Mouse (Mus musculus) thymus, postnatal 25 days (tissue): ENCODE measurements around the gene Ostm1.

Experiments used
- DNase-seq: peaks from one replicate; pipeline ENCODE4 v3.0.0; 2022

Gene Ostm1

DNA sequence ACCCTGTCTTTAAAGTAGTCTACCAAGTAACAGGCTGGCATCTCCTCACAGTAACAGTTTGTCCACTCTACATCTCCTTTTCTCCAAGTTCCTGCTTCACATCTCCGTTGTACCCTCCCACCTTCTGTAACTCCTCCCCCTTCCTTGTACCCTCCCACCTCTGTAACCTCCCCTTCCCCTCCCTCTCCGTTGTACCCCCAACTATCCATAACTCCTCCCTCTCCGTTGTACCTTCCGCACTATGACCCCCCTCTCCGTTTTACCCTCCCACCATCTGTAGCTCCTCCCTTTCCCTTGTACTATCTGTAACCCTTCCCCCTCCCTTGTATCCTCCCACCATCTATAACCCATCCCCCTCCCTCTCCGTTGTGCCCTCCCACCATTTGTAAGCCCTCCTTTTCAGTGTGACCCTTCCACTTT lies 97.0 kb downstream of the Ostm1 start:
- no peak for DNase-seq

DNA sequence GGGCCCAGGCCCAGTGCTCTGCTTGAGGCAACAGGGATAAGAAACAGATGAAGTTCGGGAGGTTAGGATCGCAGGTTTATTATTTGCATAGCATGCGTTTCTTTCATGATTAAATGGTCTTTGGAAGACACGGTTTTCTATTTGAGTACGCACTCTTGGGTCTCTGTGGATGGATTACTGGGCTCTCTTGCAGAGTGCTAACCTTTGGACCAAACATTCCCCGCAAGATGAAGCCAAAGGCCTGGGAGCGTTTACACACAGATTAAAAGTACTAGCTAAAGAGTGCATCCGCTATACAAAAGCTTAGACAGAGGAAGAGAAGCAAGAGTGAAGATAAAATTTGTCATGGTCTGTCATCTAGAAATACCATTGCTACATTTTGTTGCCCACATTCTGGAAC lies 98.8 kb downstream of the Ostm1 start:
- no peak for DNase-seq

DNA sequence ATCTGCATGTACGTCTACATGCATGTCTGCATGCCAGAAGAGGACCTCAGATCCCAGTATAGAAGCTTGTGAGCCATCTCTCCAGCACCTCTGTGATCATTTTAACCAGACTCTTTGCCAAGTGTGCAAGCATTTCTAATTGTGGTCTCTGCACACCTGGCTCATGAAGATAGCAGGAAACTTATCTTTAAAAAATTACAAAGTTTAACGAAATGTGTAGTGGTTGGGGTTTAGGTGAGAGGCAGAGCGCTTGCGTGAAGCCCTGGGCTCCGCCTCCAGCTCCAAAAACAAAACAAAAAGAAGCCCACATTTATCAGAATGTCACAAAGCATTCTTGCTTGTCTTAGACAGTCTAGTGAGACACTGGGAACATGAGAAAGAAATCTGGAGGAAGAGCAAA lies 104.3 kb downstream of the Ostm1 start:
- no peak for DNase-seq

DNA sequence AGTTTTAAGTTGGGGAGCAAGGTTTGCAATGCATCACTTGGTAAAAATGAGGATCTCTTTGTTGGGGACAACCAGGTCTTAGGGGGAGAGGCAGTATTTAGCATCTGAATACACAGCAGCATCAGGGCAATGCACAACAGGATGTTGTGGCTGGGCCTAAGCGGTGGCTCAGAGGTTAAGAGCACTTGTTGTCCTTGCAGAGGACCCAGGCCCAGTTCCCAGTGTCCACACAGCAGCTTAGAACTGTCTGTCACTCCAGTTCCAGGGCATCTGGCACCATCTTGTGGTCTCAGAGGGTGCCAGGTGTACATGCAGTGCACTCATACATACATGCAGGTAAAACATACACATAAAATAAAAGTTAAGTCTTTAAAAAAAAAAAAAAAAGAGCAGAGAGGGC lies 106.1 kb downstream of the Ostm1 start:
- DNase-seq: no peak

DNA sequence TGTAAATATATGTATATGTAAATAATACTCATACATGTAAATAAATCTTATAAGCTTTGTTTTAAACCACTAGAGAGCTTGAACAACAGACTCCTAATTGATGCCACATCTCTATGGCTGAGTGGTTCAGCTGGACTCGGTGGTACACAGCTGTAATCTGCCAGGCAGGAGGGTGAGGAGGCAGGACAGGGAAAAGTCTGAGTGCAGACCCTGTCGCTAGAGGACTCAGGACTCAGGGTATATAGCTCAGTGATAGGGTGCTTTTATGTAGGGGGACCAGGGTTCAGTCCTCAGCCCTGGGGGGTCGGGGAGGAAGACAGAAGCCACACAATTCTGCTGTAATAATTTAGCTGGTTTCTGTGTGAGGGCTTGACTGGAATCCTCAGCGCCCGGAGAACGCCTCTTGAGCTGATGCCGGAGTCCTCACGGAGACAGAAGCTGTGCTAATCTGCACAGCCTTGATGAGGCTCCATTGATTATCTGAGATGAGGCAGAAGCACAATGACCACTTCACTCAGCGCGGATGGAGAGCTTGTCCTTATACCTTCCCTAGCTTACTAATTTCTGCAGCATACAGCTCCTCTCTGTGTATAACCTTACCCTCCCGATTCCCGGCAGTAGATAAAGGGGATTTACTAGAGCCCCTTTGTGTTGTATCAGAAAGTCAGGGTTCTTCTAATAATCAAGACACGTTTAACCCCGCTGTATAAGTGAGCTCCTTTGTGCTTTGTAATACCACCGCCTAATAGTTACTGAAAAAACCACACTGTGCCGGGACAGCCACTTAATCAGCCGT lies 106.8 kb downstream of the Ostm1 start:
- no peak for DNase-seq

DNA sequence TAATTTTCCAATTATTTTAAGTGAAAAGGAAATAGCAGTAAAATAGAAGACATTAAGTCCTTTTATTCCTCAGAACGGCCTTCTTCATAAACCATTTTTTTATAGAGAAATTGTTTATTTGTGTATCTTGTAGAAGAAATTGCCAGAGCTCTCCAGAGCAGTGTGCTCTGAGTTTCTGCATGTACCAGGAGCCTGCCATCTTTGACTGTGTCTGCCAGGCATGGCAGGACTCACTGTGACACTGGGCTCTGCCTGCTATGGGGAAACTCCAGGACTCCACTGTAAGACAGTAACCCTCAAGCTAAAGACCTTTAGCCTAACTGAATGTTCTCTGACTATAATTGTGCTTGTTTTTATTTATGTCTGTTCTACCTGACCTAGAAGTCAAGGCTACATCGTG lies 107.4 kb downstream of the Ostm1 start:
- no peak for DNase-seq

DNA sequence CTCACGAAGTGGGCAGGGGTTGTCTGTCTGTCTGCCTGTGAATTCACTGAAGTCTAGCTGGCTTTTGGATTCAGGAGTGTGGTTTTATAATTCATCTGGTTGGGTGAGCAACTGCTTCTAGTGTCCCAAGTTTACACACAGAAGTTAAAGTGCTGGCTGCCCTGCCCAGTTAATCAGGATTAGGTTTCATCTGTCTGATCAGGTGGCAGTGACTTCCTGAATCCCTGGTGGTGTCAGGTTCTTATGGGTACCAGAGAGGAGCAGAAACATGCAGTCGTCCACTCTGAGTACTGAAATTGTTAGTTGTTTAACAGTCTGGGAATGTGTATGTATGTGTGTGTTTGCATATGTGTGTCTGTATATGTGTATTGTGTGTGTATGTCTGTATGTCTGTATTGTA lies 108.5 kb downstream of the Ostm1 start:
- DNase-seq: no peak

DNA sequence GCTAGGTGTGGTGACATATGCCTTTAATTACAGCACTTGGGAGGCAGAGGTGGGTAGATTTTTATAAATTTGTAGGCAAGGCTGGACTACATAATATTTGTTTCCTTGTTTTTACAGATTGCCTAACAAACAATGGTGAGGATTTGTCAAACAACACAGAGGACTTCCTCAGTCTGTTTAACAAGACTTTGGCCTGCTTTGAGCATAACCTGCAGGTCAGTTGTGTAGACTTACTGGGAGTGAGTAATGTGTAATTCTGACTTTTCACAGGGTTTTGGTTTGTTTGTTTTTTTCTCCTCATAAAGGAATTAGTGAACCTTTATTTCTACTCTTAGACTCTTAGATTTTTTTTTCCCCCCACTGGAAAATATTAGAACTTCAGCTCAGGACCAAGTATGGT lies 109.2 kb downstream of the Ostm1 start:
- no peak for DNase-seq

DNA sequence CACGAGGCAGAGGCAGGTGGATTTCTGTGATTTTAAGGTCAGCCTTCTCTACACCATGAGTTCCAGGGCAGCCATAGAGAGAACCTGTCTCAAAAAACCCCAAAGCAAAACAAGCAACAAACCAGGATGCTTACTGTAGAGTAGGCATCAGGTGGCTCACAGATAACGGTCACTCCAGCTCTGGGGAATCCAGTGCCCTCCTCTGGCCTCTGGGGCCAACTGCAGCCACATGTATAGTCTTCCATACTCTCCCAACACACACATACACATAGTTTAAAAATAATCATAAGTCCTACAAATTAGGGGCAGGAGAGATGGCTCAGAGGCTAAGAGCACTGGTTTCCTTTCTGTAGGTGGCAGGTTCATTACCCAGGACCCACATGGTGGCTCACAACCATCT lies 109.9 kb downstream of the Ostm1 start:
- DNase-seq: no peak

DNA sequence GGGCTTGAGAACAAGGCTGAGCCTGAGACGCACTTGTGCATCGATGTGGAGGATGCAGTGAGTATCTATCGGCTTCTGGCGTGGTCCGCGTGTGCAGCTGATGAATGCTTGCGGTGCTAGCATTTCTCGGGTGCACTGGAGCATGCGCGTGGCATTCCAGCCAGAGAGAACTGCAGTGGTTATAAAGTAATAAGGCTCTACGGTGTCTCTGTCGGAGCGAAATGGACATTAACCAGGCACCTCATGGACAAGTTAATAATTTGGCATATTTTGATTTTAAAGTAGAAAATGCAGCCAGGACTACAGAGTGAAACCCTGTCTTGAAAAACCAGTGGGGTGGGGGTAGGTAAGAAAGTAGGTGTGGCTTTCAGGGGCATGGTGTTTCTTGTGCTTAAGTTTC lies 112.7 kb downstream of the Ostm1 start:
- no peak for DNase-seq

DNA sequence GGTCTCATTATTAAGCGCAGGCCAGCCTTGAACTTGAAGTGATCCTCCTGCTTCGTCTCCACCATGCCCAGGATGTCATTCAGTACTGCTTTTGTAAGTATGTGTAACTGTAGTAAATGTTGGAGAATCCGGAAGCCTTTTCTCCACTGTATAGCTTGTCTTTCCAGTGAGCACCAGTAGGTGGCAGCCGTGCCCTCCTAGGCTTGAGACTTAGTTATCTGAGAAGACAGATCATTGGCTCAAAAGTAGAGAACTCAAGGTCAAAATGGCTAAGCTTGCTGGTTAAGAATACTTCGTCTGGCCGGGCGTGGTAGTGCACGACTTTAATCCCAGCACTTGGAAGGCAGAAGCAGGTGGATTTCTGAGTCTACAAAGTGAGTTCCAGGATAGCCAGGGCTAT lies 113.4 kb downstream of the Ostm1 start:
- peak; percentile 89 for DNase-seq

DNA sequence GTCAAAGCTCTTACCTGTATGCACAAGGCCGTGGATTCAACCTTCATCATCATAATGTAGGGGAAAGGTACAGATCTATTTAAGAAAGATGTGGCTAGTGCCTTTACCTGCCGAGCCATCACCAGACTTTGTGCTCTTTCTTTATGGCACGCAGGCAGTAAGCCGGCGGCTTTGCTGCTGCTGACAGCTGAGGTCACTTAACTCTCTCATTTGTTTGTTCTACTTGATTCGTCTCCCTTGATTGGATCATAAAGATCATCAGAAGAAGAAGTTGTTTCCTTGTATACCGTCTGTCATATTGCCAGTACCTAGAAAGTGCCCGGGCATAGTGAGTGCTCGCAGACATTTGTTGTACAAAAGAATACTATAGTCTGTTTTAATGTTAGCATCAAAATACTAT lies 114.8 kb downstream of the Ostm1 start:
- DNase-seq: peak; percentile 43

DNA sequence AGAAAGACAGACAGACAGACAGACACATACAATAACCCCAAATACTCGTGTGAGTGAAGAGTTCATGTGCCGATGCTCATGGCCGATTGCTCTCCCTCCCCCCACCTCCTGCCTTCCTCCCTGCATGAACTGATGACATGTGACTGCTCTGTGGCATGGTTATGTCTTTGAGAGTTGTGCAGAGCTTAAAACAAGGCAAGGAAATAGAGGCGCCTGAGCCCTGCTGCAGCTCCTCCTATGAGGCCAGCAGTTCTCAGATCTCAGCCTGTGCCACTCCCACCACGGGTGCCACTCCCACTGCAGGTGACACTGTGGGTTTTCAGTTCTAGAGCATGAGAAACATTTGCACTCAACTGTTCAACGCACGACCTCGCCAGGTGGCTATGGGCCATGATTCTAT lies 115.4 kb downstream of the Ostm1 start:
- DNase-seq: peak; percentile 93

DNA sequence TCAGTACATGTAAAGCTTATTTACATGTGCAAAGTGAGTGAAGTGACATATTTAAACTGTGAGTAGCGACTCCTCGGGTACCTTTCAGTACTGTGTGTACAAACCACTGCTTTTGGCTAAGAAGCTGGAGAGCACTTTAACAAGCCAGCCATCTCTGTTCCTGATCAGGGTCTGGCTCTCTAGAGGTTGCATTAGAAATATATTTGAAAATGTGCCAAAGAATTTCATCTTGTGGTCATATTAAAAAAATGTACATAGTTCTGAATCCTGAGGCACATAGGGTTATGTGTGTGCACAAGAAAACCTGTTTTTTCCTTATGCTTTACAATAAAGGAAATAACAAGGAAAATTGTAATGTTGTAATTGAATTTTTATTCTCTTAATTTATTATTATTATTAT lies 118.5 kb downstream of the Ostm1 start:
- no peak for DNase-seq

DNA sequence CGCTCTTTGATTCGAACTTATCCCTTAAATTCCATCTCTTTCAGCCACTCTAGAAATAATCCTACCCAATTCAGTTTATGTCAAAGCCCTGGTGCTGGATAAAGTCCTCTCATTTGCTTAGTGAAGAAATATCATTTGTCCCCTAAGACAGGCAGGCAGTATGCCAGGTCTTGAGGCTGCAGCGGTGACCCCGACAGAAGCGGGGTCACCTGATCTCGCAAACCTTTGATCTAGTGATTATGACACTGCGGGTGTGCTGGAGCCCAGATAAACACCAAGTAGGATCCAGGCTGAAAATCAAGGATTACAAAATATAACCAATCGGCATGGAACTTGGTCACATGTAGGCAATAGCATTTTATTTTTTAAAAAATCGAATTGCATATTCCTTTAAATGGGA lies 131.1 kb downstream of the Ostm1 start:
- DNase-seq: no peak

DNA sequence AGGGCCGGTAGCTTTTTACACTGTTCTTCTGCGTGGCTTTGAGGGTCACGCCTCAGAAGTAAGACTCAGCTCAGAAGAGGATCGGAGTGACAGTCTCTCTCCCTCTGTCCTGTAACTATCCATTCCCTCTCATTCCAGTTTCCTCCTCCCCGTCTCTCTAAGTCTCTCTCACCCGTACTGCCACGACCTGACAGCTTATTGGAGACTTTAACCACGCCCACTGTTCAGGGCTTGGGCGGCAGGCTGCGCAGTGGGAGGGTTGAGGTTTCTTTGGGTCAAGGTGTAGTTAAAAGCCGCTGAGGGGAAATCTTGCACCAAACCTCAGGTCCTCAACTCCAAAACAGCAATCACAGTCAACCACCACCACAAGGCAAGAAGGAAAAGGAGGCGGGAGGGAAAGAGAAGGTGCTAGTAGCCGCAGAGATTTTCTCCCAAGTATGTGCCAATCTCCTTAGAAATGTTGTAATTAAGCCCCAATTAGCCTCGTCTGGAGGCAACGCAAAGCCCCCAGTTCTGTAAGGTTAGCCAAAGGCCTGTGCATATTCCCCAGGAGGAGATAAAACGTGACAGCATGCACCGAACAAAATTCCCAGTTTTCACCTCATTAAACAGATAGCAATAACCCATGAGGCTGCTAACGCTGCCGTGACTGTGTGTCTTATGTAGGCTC lies 131.9 kb downstream of the Ostm1 start:
- no peak for DNase-seq

DNA sequence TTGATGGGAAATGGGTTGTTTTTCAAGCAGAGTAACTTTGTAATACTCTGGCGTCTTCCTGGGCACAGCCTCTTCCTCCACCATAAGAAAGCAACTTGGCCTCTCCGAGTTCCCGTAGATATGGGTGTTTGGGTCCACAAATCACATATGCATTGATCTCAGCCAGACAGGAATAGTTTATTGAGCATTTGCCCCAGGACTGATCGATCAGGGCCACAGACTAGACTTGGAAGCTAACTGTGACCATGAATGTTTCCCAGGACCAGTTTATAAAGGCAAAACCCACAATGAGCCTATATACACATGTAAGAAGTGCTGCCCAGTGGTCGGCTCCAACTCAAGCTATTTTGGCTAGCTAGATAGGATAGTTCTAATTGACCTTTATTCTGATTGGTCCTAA lies 138.5 kb downstream of the Ostm1 start:
- DNase-seq: no peak

DNA sequence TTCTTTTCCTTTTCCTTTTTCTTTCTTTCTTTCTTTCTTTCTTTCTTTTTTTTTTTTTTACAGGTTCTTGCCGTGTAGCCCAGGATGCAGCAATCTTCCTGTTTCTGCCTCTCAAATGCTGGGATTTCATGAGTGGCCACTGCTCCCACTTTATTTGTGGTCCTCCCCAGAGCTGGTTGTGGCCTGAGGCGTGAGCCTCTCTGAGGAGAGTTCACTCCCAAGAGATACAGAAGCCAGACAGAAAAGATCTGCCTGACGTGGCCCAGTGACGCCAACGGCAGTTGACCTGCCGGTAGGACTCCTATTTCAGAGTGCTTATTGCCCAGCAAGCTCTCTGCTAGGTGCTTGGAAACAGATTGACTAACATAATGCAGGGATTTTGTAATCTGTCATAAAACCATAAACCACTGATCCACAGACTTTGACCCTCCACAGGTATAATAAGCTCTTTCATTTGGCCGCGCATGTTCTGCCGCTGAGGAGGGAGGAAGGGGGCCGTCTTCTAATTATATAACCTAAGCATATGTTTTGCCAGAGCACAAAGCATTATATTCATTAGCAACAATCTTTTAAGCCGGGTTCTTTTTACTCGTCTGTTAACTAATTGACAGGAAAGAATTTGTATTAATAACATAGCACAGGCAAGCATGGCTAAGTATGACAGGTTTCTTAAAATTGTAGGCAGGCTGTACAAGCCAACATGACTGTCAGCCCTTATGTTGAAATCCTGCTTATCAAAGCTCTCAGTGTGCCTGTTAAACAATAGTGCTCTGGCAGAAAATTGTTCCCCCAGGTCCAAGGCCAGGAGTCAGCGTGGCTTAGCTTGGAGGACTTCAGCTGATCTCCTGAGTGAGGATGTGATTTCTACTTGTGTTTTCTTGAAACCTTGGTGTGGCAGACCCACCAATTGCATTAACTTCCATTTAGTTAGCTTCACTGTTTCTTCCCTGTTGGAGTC lies 139.9 kb downstream of the Ostm1 start:
- no peak for DNase-seq

DNA sequence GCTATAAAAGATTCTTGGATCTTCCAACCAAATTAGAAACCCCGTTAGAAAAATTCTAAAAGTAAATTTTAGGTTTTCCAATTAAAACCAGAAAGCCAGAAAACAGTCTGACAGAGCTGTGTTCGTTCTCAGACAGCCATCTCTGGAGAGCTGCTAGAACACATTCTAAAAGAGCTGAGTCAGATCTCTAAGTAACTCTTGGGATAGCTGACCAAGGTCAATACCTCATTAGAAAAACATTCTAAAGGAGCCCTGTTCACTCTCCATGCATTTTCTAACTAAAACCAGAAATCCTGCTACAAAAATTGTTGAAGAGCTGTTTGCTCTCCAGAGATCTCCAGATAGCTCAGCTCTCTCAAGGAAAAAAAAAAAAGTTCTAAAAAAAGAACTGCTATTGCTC lies 146.0 kb downstream of the Ostm1 start:
- no peak for DNase-seq

DNA sequence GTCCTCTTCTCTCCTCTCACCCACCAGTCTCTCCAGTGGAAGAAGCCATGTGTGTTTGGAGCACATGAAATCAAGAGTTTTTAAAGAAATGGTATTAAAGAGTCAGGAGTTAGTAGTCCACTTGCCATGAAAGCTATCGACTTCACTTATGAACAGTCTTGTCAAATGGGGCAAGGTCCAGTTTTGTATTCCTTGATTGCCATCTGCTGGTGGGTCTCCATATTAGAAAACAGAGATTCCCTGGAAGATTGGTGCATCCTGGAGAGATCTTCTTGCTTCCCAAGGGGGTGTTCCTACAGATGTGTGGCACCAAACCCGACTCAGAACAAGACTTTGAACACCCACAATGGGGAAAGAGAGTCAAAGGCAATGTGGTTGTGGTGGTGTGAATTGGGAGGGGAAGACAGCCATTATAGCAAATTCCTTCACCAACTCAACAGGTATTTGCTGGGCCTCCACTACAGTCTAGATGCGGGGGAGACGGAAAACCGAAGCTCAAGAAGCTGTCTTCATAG lies 151.0 kb downstream of the Ostm1 start:
- DNase-seq: peak; percentile 46

DNA sequence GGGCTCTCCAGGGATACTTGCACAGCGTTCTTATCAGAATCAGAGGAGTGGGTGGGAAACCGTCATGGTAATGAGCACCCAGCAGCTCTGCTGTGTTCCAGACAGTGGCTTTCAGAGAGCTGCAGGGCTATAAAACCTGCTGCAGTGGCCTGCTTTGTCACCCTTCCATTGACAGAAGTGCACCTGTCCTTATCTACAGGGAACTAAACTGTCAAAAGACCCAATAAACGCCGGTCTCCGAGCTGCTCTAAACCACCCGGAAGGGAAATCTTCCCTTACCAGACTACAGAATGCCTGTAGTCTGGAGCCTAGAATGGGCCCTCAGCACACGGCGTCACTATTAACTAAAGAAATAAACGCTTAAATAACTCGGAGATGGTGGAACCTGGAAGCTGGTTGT lies 168.2 kb downstream of the Ostm1 start:
- no peak for DNase-seq
